Mouse (Mus musculus): ENCODE results near the gene Ackr1.

DNA sequence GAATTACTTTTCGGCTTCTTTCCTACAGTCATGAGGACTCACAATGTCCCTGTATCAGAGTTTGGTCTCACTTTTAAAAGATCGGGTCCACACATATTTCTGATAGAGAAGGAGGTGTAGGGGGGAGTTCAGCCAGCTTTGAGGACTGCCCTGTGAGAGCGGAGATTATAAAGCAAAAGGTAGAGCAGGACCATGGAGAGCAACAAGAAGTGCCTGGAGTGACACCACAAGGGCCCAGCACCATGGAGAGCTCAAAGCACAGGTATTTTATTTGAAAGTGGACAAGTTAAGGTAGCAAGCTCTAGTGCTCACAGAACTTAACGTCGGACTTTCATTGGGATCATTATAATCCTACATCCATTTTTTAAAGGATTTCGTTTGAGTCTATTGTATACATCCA lies 28.1 kb upstream of the Ackr1 start:
- TF ChIP-seq ELF1 (IDR thresholded peaks at IDR 0.05; ENCODE audit: low read depth, low read length) (no peak), CTCF (IDR thresholded peaks at IDR 0.05 in 2 of 3, conservative IDR thresholded peaks at IDR 0.05 in 1 of 3; ENCODE audit: control insufficient read depth in 1 of 3, insufficient read depth in 1 of 3, low read depth in 2 of 3, low read length in 3 of 3, poor library complexity in 1 of 3, severe bottlenecking in 1 of 3) (no peak), GATA1 (IDR thresholded peaks at IDR 0.05; ENCODE audit: low read depth, low read length) (no peak), EP300 (IDR thresholded peaks at IDR 0.05; ENCODE audit: low read depth in 1 of 2, low read length in 2 of 2) (no peak), MAFK (IDR thresholded peaks at IDR 0.05; ENCODE audit: borderline replicate concordance, low read depth, low read length) (no peak), JUND (IDR thresholded peaks at IDR 0.05; ENCODE audit: low read depth, low read length) (no peak), POLR2AphosphoS2 (IDR thresholded peaks at IDR 0.05; ENCODE audit: low read length) (no peak), TAL1 (IDR thresholded peaks at IDR 0.05; ENCODE audit: low read length) (no peak)
